Mouse (Mus musculus): Measurements from ENCODE around the gene Lix1. TPM values are rescaled to one million over a fixed set of nuclear protein-coding genes. Genes with fewer than 3 reads are reported as not detected.

Gene Lix1
- polyA plus RNA-seq (2014; fragmentation: Nextera tagmentation; extraction: Ambion mirVana) = 2.8 and 4.3 TPM in 2 replicates

DNA sequence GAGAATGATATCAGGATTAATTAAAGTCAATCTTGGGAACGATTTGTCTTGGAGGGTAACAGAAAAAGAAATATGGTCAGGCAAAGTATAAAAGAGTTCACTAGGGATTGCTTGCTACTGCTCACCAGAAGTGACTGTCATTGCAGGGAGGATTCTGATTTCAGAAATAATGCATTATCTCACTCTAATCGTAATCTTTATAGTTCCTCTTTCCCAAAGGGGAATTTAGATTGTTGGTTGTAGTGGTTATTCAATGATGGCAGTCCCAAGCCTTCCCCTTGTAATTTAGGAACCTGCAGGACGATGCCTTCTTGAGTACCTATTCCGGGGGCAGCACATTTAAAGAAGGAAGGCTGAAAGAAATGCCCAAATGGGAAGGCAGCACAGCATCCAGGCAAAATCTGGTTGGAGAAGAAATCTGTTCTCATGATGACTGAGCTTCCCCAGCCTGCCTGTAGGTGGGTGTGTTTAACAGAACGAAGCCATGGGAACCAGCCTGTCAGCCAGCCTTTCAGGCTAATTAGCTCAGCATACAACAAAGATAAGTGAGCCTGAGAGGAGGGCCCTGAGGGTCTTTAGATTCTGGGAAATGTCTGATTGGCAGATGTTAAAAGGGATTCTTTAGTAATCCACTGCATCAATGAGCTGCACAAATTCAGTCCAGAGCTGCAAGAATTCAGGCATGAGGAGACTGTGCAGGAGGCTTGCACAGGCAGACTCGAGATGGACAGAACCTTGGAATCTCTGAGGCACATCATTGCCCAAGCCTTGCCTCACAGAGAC lies at the start of gene Lix1:
Gene Lix1, plus strand, starts transcription at position 451 of the 783 bp plus-strand sequence.
- Histone ChIP-seq H3K9me3 (ENCODE audit: control insufficient read depth, low read length) (no peaks in the 10 kb centered on the region), H3K9ac (ENCODE audit: low read length) (no peak within 1 kb of the TSS), H3K4me2 (ENCODE audit: low read length) (peak within 1 kb of the TSS; percentile 44), H3K36me3 (ENCODE audit: control insufficient read depth, insufficient read depth, low read length) (no peaks in the 10 kb centered on the region), H3K27me3 (ENCODE audit: control insufficient read depth, insufficient read depth, low read length) (no peaks in the 10 kb centered on the region), H3K4me1 (ENCODE audit: control insufficient read depth in 2 of 2, insufficient read depth in 2 of 2, low read length in 2 of 2) (no peaks in the 10 kb centered on the region), H3K27ac (replicated peaks in 1 of 2; ENCODE audit: control insufficient read depth in 1 of 2, insufficient read depth in 1 of 2, low read depth in 2 of 2, low read length in 2 of 2) (no peak within 1 kb of the TSS), H3K4me3 (ENCODE audit: control insufficient read depth in 1 of 2, insufficient read depth in 1 of 2, low read depth in 1 of 2, low read length in 2 of 2) (no peak within 1 kb of the TSS)
- WGBS = 30% methylated on average over 6 of the region's 6 CpGs
- ATAC-seq (ENCODE audit: insufficient number of reproducible peaks, insufficient read depth, low FRiP score, low read depth) = no peak

DNA sequence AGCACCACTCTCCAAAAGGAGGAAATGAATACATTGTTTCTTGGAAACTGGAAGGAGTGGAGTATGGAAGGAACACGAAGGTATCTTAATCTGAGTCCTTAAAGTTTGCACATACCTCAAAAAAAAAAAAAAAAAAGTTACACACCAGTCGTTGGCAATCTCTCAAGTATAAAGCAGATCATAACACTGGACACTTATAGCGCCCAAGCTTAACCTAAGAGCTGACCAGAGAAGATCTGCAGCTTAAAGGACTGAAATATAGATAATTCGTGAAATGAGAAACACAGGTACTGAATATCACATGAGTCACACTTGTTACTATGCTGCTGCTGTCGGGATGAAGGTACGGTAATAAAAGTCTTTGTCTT lies 28.9 kb upstream of the Lix1 start:
- 2% methylated on average over 6 of the region's 6 CpGs for WGBS
- no peaks in the 10 kb centered on the region for H3K9me3 ChIP-seq (ENCODE audit: control insufficient read depth, low read length)
- no peaks in the 10 kb centered on the region for H3K27me3 ChIP-seq (ENCODE audit: control insufficient read depth, insufficient read depth, low read length)
- H3K36me3 ChIP-seq (ENCODE audit: control insufficient read depth, insufficient read depth, low read length) = peaks cover 16% of the 10 kb centered on the region
- H3K27ac ChIP-seq (replicated peaks in 1 of 2; ENCODE audit: control insufficient read depth in 1 of 2, insufficient read depth in 1 of 2, low read depth in 2 of 2, low read length in 2 of 2) = peak overlapping the region; percentile 75 to 83
- peak overlapping the region; percentile 77 to 97 for H3K4me3 ChIP-seq (ENCODE audit: control insufficient read depth in 1 of 2, insufficient read depth in 1 of 2, low read depth in 1 of 2, low read length in 2 of 2)
- peak overlapping the region; percentile 90 for H3K9ac ChIP-seq (ENCODE audit: low read length)
- ATAC-seq (ENCODE audit: insufficient number of reproducible peaks, insufficient read depth, low FRiP score, low read depth) = no peak
- H3K4me1 ChIP-seq (ENCODE audit: control insufficient read depth in 2 of 2, insufficient read depth in 2 of 2, low read length in 2 of 2) = peaks cover 0 to 9% of the 10 kb centered on the region in 2 experiments; a peak in 1 of 4 replicates
- peak overlapping the region; percentile 81 for H3K4me2 ChIP-seq (ENCODE audit: low read length)

DNA sequence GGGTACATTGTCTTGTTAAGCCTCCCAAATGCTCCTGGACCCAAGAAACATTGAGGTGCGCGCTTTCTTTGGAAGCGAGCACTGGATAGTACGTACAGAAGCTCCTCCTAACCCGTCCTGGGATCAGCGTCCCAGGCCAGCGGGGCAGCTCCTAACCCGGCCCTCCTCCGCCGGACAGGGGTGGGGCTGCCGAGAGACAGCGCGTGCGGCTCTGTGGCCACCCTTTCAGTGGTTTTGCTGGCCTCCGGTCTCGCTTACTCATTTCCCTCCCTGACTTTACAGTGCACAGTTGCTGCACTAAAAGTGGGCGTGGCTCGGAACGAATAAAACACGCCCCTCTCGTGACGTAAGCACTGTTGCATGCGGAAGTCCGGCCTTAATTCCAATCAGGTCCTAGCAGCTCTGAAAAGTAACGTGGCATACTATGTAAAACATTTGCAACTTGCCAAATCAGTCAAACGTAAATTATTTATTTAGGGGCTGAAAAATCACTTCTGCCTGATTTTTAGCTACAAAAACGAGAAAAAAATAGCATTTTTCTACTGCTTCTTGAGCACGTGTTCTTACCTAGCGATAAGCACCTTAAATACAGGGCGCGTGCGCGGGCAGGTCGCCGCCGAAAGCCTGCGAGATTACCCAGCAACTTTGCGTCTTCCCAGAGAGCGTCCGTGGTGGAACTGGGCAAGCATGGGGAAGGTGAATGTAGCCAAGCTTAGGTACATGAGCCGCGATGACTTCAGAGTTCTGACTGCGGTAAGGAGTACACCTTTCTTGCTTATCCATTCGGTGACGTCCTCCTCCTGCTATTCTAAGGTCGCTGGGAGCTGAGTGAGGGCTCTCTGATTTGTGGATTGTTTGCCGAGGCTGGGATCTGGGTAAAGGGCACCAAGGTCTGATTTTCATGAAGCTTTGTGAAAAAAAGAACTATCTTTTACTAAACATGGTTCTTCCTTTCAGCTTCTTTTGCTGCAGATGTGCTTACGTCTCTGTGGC lies 28.3 kb upstream of the Lix1 start, which contains the start of gene Riok2:
Gene Riok2, plus strand, starts transcription at position 392 of the 993 bp plus-strand sequence.
- Histone ChIP-seq H3K27ac (replicated peaks in 1 of 2; ENCODE audit: control insufficient read depth in 1 of 2, insufficient read depth in 1 of 2, low read depth in 2 of 2, low read length in 2 of 2) (peak within 1 kb of the TSS; percentile 75 to 83), H3K4me1 (ENCODE audit: control insufficient read depth in 2 of 2, insufficient read depth in 2 of 2, low read length in 2 of 2) (peaks cover 0 to 9% of the 10 kb centered on the region in 2 experiments; a peak in 1 of 4 replicates), H3K9ac (ENCODE audit: low read length) (peak within 1 kb of the TSS; percentile 90), H3K9me3 (ENCODE audit: control insufficient read depth, low read length) (no peaks in the 10 kb centered on the region), H3K36me3 (ENCODE audit: control insufficient read depth, insufficient read depth, low read length) (peaks cover 22% of the 10 kb centered on the region), H3K4me3 (ENCODE audit: control insufficient read depth in 1 of 2, insufficient read depth in 1 of 2, low read depth in 1 of 2, low read length in 2 of 2) (peak within 1 kb of the TSS; percentile 77 to 97), H3K27me3 (ENCODE audit: control insufficient read depth, insufficient read depth, low read length) (no peaks in the 10 kb centered on the region), H3K4me2 (ENCODE audit: low read length) (peak within 1 kb of the TSS; percentile 81)
- under 1% methylated on average over 48 of the region's 48 CpGs for WGBS
- peak; percentile 97 for ATAC-seq (ENCODE audit: insufficient number of reproducible peaks, insufficient read depth, low FRiP score, low read depth)

DNA sequence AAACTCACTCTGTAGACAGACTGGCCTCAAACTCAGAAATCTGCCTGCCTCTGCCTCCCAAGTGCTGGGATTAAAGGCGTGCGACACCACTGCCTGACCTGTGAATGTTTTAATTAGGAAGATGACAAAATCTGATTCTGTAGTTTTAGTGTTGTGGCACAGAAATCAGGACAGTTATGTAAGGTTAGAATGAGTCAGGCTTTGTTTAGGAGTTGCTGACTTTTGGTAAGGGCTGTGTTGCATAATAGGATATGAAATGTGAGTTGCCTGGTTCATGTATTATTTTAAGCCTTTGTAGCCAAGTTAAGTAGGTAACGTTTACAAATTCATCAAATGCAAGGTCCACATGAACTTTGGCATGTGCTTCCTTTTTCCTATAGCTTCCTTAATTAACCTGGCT lies 26.9 kb upstream of the Lix1 start:
- Histone ChIP-seq H3K27ac (replicated peaks in 1 of 2; ENCODE audit: control insufficient read depth in 1 of 2, insufficient read depth in 1 of 2, low read depth in 2 of 2, low read length in 2 of 2) (no peak overlapping the region), H3K27me3 (ENCODE audit: control insufficient read depth, insufficient read depth, low read length) (no peaks in the 10 kb centered on the region), H3K9ac (ENCODE audit: low read length) (peak overlapping the region; percentile 90), H3K9me3 (ENCODE audit: control insufficient read depth, low read length) (no peaks in the 10 kb centered on the region), H3K4me1 (ENCODE audit: control insufficient read depth in 2 of 2, insufficient read depth in 2 of 2, low read length in 2 of 2) (peaks cover 0 to 9% of the 10 kb centered on the region in 2 experiments; a peak in 1 of 4 replicates), H3K36me3 (ENCODE audit: control insufficient read depth, insufficient read depth, low read length) (peaks cover 23% of the 10 kb centered on the region), H3K4me2 (ENCODE audit: low read length) (peak overlapping the region; percentile 81), H3K4me3 (ENCODE audit: control insufficient read depth in 1 of 2, insufficient read depth in 1 of 2, low read depth in 1 of 2, low read length in 2 of 2) (peak overlapping the region in 1 of 2 experiments; percentile 77; a peak in 2 of 4 replicates)
- 88% methylated on average over 3 of the region's 3 CpGs for WGBS
- no peak for ATAC-seq (ENCODE audit: insufficient number of reproducible peaks, insufficient read depth, low FRiP score, low read depth)

DNA sequence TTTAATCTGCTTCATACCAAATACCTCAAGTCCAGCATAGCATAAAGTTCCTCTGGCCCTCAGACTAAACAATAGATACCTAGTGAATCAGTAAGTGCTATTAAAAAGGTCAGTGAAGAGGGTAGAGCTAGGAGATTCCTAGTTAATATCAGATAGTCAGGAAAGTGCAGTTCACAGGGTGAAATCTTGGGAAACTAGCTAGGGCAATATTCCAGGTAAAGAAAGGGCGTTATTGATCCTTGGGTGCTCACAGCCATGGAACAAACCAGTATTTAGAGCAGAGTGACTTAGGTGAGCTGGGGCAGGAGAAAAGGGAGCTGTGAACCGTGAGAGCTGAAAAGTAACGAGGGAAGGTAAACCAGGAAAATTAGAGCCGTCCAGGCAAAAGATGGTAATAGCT lies 18.8 kb upstream of the Lix1 start:
- Histone ChIP-seq H3K4me2 (ENCODE audit: low read length) (no peak overlapping the region), H3K27me3 (ENCODE audit: control insufficient read depth, insufficient read depth, low read length) (no peaks in the 10 kb centered on the region), H3K4me1 (ENCODE audit: control insufficient read depth in 2 of 2, insufficient read depth in 2 of 2, low read length in 2 of 2) (no peaks in the 10 kb centered on the region), H3K27ac (replicated peaks in 1 of 2; ENCODE audit: control insufficient read depth in 1 of 2, insufficient read depth in 1 of 2, low read depth in 2 of 2, low read length in 2 of 2) (no peak overlapping the region), H3K9me3 (ENCODE audit: control insufficient read depth, low read length) (no peaks in the 10 kb centered on the region), H3K4me3 (ENCODE audit: control insufficient read depth in 1 of 2, insufficient read depth in 1 of 2, low read depth in 1 of 2, low read length in 2 of 2) (no peak overlapping the region), H3K36me3 (ENCODE audit: control insufficient read depth, insufficient read depth, low read length) (peaks cover 74% of the 10 kb centered on the region), H3K9ac (ENCODE audit: low read length) (no peak overlapping the region)
- WGBS = 95% methylated on average over 4 of the region's 4 CpGs
- ATAC-seq (ENCODE audit: insufficient number of reproducible peaks, insufficient read depth, low FRiP score, low read depth) = no peak

DNA sequence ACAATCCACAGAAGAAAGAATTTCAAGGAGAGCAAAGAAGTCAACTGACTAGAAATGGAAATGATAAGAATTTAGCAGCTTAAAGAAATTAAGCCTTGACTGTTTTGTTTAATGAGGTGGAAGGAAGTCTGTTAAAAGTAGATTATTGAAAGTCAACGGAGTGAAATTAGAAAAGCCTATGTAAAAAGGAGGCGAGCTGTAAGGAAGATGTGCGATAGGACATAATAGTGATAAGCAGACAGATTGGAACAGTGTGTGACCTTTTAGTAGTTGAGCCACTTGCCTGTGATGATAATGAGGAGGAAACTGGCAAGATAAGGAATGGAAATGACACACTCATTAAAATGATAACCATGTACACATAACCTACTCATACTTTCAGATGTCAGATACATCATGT lies 18.0 kb upstream of the Lix1 start:
- no peaks in the 10 kb centered on the region for H3K4me1 ChIP-seq (ENCODE audit: control insufficient read depth in 2 of 2, insufficient read depth in 2 of 2, low read length in 2 of 2)
- peaks cover 77% of the 10 kb centered on the region for H3K36me3 ChIP-seq (ENCODE audit: control insufficient read depth, insufficient read depth, low read length)
- 79% methylated on average over 3 of the region's 3 CpGs for WGBS
- H3K9me3 ChIP-seq (ENCODE audit: control insufficient read depth, low read length) = no peaks in the 10 kb centered on the region
- H3K4me2 ChIP-seq (ENCODE audit: low read length) = no peak overlapping the region
- no peaks in the 10 kb centered on the region for H3K27me3 ChIP-seq (ENCODE audit: control insufficient read depth, insufficient read depth, low read length)
- H3K9ac ChIP-seq (ENCODE audit: low read length) = no peak overlapping the region
- H3K27ac ChIP-seq (replicated peaks in 1 of 2; ENCODE audit: control insufficient read depth in 1 of 2, insufficient read depth in 1 of 2, low read depth in 2 of 2, low read length in 2 of 2) = no peak overlapping the region
- ATAC-seq (ENCODE audit: insufficient number of reproducible peaks, insufficient read depth, low FRiP score, low read depth) = no peak
- no peak overlapping the region for H3K4me3 ChIP-seq (ENCODE audit: control insufficient read depth in 1 of 2, insufficient read depth in 1 of 2, low read depth in 1 of 2, low read length in 2 of 2)

DNA sequence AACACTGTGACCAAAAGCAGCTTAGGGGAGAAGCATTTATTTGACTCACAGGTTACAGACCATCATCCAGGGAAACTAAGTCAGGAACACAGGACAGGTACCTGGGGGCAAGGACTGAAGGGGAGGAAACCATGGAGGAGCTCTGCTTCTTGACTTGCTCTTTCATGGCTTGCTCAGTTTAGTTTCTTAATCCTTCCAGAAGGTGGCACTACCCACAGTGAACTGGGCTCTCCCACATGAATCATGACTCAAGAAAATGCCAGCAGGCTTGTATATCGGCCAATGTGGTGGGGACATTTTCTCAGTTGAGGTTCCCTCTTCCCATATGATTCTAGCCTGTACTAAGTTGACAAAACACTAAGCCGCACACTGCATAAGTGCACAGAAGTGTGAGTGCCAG lies 16.4 kb upstream of the Lix1 start:
- Histone ChIP-seq H3K36me3 (ENCODE audit: control insufficient read depth, insufficient read depth, low read length) (peaks cover 82% of the 10 kb centered on the region), H3K9me3 (ENCODE audit: control insufficient read depth, low read length) (no peaks in the 10 kb centered on the region), H3K4me2 (ENCODE audit: low read length) (no peak overlapping the region), H3K9ac (ENCODE audit: low read length) (no peak overlapping the region), H3K27ac (replicated peaks in 1 of 2; ENCODE audit: control insufficient read depth in 1 of 2, insufficient read depth in 1 of 2, low read depth in 2 of 2, low read length in 2 of 2) (no peak overlapping the region), H3K4me1 (ENCODE audit: control insufficient read depth in 2 of 2, insufficient read depth in 2 of 2, low read length in 2 of 2) (no peaks in the 10 kb centered on the region), H3K27me3 (ENCODE audit: control insufficient read depth, insufficient read depth, low read length) (no peaks in the 10 kb centered on the region), H3K4me3 (ENCODE audit: control insufficient read depth in 1 of 2, insufficient read depth in 1 of 2, low read depth in 1 of 2, low read length in 2 of 2) (no peak overlapping the region)
- 81% methylated on average over 2 of the region's 2 CpGs for WGBS
- no peak for ATAC-seq (ENCODE audit: insufficient number of reproducible peaks, insufficient read depth, low FRiP score, low read depth)

All from heart, embryonic 14.5 days (tissue).